Mouse (Mus musculus): ENCODE data around the gene Olfr205. TPM values are rescaled to one million over a fixed set of nuclear protein-coding genes. Genes with fewer than 3 reads are reported as not detected.

The Olfr205 gene
- not detected for polyA plus RNA-seq (2014; fragmentation: Illumina TruSeq; extraction: RNeasy Lipid Tissue Mini Kit (QIAGEN cat#74804); ENCODE audit: low read depth, low replicate concordance)

DNA sequence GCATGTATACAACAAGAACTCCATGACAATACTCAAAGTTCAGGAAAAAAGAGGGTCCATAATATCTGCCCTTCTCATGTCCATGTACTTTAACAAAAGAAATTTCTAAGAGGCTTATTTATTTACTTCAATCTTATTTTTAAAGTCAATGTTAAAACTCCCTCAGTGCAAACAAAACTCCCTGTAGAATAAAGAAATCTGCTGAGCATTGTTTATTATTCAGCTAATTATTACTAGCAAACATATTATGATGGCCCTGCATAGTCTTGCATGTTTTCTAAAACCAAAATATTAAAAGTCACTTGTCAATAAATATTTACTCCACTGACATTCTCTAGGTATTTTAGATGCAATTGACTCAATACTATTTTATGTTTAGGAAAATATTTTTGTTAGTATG lies at the start of gene Olfr205:
Gene Olfr205, minus strand, starts transcription at position 101 of the 400 bp plus-strand sequence.

DNA sequence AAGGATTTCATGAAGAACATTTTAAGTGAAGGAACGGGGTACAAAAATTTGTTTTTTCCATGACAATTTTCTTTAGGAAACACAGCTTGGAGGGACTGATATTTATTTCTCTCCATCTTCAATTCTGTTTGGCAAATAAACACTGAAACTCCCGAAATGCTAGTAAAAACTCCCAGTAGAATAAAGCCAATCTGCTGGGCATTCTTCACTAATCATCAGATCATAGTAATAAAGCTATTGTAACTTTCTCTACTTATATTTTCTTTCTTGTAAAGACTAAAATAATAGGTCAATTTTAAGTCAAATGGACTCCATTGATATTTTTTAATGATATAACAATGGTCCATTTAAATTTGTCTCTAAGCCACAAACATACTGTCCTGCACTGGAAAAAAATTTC lies 33.0 kb upstream of the Olfr205 start, which contains the start of gene Olfr209:
Gene Olfr209, minus strand, starts transcription at position 101 of the 400 bp plus-strand sequence.

DNA sequence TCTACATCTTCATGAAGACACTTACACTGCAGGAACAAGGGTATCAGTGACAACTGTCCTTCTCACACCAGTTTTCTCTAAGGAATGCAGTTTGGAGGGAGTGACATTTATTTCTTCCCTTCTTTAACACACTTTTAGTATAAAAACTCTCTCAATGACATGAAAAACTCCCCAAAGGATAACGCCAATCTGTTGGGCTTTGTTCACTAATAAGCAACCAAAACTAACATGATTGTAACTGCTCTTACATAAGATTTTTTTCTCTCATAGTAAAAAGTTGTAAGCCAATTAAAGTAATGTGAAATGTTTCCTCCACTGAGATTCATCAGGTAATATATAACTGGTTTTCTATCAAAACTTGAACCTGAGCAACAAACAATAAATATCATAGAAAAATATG lies 18.2 kb upstream of the Olfr205 start, which contains the start of gene Olfr206:
Gene Olfr206, minus strand, starts transcription at position 101 of the 400 bp plus-strand sequence.

DNA sequence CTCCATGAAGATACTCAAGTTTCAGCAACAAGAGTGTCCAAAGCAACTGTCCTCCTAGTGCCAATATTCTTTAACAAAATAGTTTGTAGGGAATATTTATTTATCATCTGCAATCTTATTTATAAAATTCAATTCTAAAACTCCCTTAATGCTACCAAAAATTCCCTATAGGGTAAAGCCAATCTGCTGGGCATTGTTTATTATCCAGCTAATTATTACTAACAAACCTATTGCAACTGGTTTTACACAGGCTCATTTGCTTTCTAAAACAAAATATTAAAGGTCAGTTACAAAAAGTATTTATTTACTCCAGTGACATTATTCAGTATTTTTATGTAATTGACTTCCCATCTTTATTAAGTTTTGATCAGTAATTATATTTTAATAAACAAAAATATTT lies 12.8 kb downstream of the Olfr205 start, which contains the start of gene Olfr204:
Gene Olfr204, minus strand, starts transcription at position 101 of the 400 bp plus-strand sequence.

DNA sequence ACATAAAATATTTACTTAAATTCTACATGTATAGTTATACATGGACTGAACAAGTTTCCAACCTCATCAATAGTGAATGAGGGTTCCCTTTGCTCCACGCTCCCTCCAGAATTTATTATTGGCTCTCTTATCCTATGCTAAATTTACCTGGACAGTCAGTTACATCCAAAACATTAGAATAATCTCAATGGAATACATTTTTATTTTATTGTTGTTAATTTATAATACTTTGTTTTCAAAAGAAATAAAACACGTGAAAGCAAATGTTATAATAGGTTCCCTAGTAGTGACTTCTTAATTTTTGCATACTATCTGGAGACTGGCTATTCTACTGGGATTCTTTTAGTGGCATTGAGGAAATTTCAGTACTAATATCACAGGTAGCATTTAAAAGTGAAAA lies 32.4 kb downstream of the Olfr205 start, which contains the start of gene Olfr203:
Gene Olfr203, plus strand, starts transcription at position 301 of the 400 bp plus-strand sequence.

DNA sequence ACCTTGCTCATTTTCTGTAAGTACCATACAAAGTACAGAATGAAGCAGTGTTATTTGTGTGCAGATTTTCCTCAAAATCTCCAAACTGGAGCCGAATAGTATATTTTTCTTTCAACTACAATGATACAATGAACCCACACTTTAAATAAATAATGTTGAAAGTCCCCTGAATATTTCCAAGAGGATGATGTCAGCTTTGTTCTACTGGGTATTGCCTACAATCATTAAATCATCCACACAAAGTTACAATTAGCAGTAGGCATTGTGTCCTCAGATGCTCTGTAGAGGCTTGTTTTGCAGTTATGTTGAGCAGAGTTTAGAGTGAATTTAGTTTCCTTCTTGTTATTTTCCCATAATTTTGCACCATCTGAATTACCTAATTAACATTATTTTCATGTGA lies 44.2 kb downstream of the Olfr205 start, which contains the start of gene Olfr202:
Gene Olfr202, minus strand, starts transcription at position 101 of the 400 bp plus-strand sequence.

Other genes with a start within 250 kb of the Olfr205 start
- not detected for gene Olfr191, start 241.3 kb downstream of the Olfr205 start, polyA plus RNA-seq (2014; fragmentation: Illumina TruSeq; extraction: RNeasy Lipid Tissue Mini Kit (QIAGEN cat#74804); ENCODE audit: low read depth, low replicate concordance)
- gene Olfr193, start 219.3 kb downstream of the Olfr205 start, polyA plus RNA-seq (2014; fragmentation: Illumina TruSeq; extraction: RNeasy Lipid Tissue Mini Kit (QIAGEN cat#74804); ENCODE audit: low read depth, low replicate concordance), result not detected
- gene Olfr194, start 210.1 kb downstream of the Olfr205 start, polyA plus RNA-seq (2014; fragmentation: Illumina TruSeq; extraction: RNeasy Lipid Tissue Mini Kit (QIAGEN cat#74804); ENCODE audit: low read depth, low replicate concordance), result not detected
- not detected for gene Olfr195, start 184.1 kb downstream of the Olfr205 start, polyA plus RNA-seq (2014; fragmentation: Illumina TruSeq; extraction: RNeasy Lipid Tissue Mini Kit (QIAGEN cat#74804); ENCODE audit: low read depth, low replicate concordance)
- gene Olfr196, start 160.7 kb downstream of the Olfr205 start, polyA plus RNA-seq (2014; fragmentation: Illumina TruSeq; extraction: RNeasy Lipid Tissue Mini Kit (QIAGEN cat#74804); ENCODE audit: low read depth, low replicate concordance), result not detected
- not detected for gene Olfr198, start 127.6 kb downstream of the Olfr205 start, polyA plus RNA-seq (2014; fragmentation: Illumina TruSeq; extraction: RNeasy Lipid Tissue Mini Kit (QIAGEN cat#74804); ENCODE audit: low read depth, low replicate concordance)
- gene Olfr199, start 111.4 kb downstream of the Olfr205 start, polyA plus RNA-seq (2014; fragmentation: Illumina TruSeq; extraction: RNeasy Lipid Tissue Mini Kit (QIAGEN cat#74804); ENCODE audit: low read depth, low replicate concordance), result not detected
- not detected for gene Olfr201, start 58.5 kb downstream of the Olfr205 start, polyA plus RNA-seq (2014; fragmentation: Illumina TruSeq; extraction: RNeasy Lipid Tissue Mini Kit (QIAGEN cat#74804); ENCODE audit: low read depth, low replicate concordance)
- not detected for gene Olfr202, start 44.3 kb downstream of the Olfr205 start, polyA plus RNA-seq (2014; fragmentation: Illumina TruSeq; extraction: RNeasy Lipid Tissue Mini Kit (QIAGEN cat#74804); ENCODE audit: low read depth, low replicate concordance)
- gene Olfr203, start 32.3 kb downstream of the Olfr205 start, polyA plus RNA-seq (2014; fragmentation: Illumina TruSeq; extraction: RNeasy Lipid Tissue Mini Kit (QIAGEN cat#74804); ENCODE audit: low read depth, low replicate concordance), result not detected
- gene Olfr204, start 12.9 kb downstream of the Olfr205 start, polyA plus RNA-seq (2014; fragmentation: Illumina TruSeq; extraction: RNeasy Lipid Tissue Mini Kit (QIAGEN cat#74804); ENCODE audit: low read depth, low replicate concordance), result not detected
- not detected for gene Olfr206, start 18.1 kb upstream of the Olfr205 start, polyA plus RNA-seq (2014; fragmentation: Illumina TruSeq; extraction: RNeasy Lipid Tissue Mini Kit (QIAGEN cat#74804); ENCODE audit: low read depth, low replicate concordance)
- gene Olfr209, start 32.9 kb upstream of the Olfr205 start, polyA plus RNA-seq (2014; fragmentation: Illumina TruSeq; extraction: RNeasy Lipid Tissue Mini Kit (QIAGEN cat#74804); ENCODE audit: low read depth, low replicate concordance), result not detected
- gene Gabrr3, start 76.2 kb upstream of the Olfr205 start, polyA plus RNA-seq (2014; fragmentation: Illumina TruSeq; extraction: RNeasy Lipid Tissue Mini Kit (QIAGEN cat#74804); ENCODE audit: low read depth, low replicate concordance), result not detected
- 16.7 TPM for gene Riox2, start 140.6 kb upstream of the Olfr205 start, polyA plus RNA-seq (2014; fragmentation: Illumina TruSeq; extraction: RNeasy Lipid Tissue Mini Kit (QIAGEN cat#74804); ENCODE audit: low read depth, low replicate concordance)

Data from adipose tissue, adult 10 weeks (tissue).